Mouse (Mus musculus) frontal cortex, postnatal 25 days (tissue): ENCODE data around the gene Actn4.
"Not testable (repeated sequence)": the region's sequence is repeated elsewhere in the genome, so short reads cannot be mapped to it uniquely, and the experiment has no call there.

Source experiments
- DNase-seq, 2 experiments: peaks; one replicate each; pipeline ENCODE4 v3.0.0; 2022; ENCODE audit warnings: low spot score in 2 of 2

Actn4 gene

GRCm38 (mm10) chr7:28969672-28970394 is 7.7 kb upstream of the Actn4 start:
- no peak for DNase-seq

GRCm38 (mm10) chr7:28969271-28969670 is 7.1 kb upstream of the Actn4 start:
- DNase-seq, result no peak

- not testable (repeated sequence) for DNase-seq
Measured at GRCm38 (mm10) chr7:28968120-28968519, 6.0 kb upstream of the Actn4 start.

- no peak for DNase-seq
Measured at GRCm38 (mm10) chr7:28966751-28967505, 4.8 kb upstream of the Actn4 start.

GRCm38 (mm10) chr7:28966181-28966580 is 4.0 kb upstream of the Actn4 start:
- no peak for DNase-seq

- no peak for DNase-seq
Measured at GRCm38 (mm10) chr7:28965346-28965840, 3.3 kb upstream of the Actn4 start.

GRCm38 (mm10) chr7:28963399-28963923 is 1.3 kb upstream of the Actn4 start:
- DNase-seq, result no peak

- DNase-seq, result no peak
Measured at GRCm38 (mm10) chr7:28961584-28961926, 585 bp downstream of the Actn4 start.

- DNase-seq, result no peak
Measured at GRCm38 (mm10) chr7:28960354-28961046, 1.6 kb downstream of the Actn4 start.

GRCm38 (mm10) chr7:28959505-28960045 is 2.6 kb downstream of the Actn4 start:
- no peak for DNase-seq

GRCm38 (mm10) chr7:28958770-28959169 is 3.4 kb downstream of the Actn4 start:
- DNase-seq, result no peak

- no peak for DNase-seq
Measured at GRCm38 (mm10) chr7:28957997-28958725, 4.0 kb downstream of the Actn4 start.

- DNase-seq, result no peak
Measured at GRCm38 (mm10) chr7:28957286-28957685, 4.9 kb downstream of the Actn4 start.

GRCm38 (mm10) chr7:28956270-28956669 is 5.9 kb downstream of the Actn4 start:
- no peak for DNase-seq

- no peak for DNase-seq
Measured at GRCm38 (mm10) chr7:28955295-28955897, 6.7 kb downstream of the Actn4 start.

GRCm38 (mm10) chr7:28954773-28955172 is 7.4 kb downstream of the Actn4 start:
- DNase-seq, result no peak

- no peak for DNase-seq
Measured at GRCm38 (mm10) chr7:28953476-28954376, 8.4 kb downstream of the Actn4 start.

GRCm38 (mm10) chr7:28952786-28953185 is 9.4 kb downstream of the Actn4 start:
- DNase-seq, result no peak

- DNase-seq, result no peak
Measured at GRCm38 (mm10) chr7:28951764-28952163, 10.4 kb downstream of the Actn4 start.
